Mouse (Mus musculus) megakaryocyte, embryonic 14.5 days (primary cell): ENCODE measurements around the gene Appl2.

ENCODE experiments used
- FLI1 ChIP-seq: IDR thresholded peaks from 2 replicates; pipeline ENCODE4 v1.6.1; 2012; ENCODE audit warnings: low read length, inconsistent platforms, mixed read lengths
- GATA1 ChIP-seq: IDR thresholded peaks from 3 replicates; pipeline ENCODE4 v1.6.1; 2012; ENCODE audit warnings: mixed read lengths, low read length, inconsistent platforms, borderline replicate concordance

- no peak for TF ChIP-seq GATA1
- no peak for TF ChIP-seq FLI1
Measured at GRCm38 (mm10) chr10:83688215-83688614, 39.7 kb upstream of the Appl2 start.
